Comparison of ENCODE assay signal across 21 mouse cellular contexts in the genomic region with DNA sequence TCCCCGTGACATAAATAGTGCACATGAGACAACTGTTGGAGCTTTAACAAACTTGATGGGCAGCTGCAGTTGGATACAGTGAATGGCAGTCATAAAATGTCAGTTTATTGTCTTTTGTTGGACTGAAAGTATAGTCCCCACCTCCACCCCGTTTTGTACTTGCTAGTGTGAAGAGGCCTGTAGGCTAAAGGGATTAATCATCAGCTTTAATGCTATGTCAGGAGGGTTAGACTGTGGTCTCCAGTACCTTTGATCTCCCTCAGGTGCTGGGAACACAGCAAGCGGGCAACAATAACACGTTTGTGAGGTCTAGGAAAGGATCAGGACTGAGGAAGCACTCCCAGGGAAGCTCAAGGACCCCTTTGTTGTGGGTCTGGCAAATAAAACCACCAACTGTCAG.
DNase-seq lines count a peak whose midpoint lies in the region; ATAC-seq and TF ChIP-seq lines count a peak whose summit lies in the region.
"Had no signal": no experiment of that assay in that cellular context is flagged by ENCODE, and none has a peak within 500 bp of the region (broad histone marks: within the 10 kb centered on the region; RNA-seq: fewer than 3 reads in every experiment).

No protein-coding gene starts in this region.

- H3K27ac ChIP-seq in embryonic facial prominence, embryonic 10.5 days (replicated peaks): peak overlapping the region; percentile 63; the same call in 1 of the 2 replicates
- no peak overlapping the region for H3K27ac ChIP-seq in lung, postnatal 0 days (ENCODE audit: low read length)
- H3K27ac ChIP-seq: embryonic facial prominence, embryonic 13.5 days; heart, embryonic 15.5 days; liver, embryonic 12.5 days; neural tube, embryonic 12.5 days had no signal

- TF ChIP-seq CTCF in lung, postnatal 0 days (IDR thresholded peaks at IDR 0.05): no peak

- no peaks in the 10 kb centered on the region for H3K27me3 ChIP-seq in embryonic facial prominence, embryonic 10.5 days (replicated peaks; ENCODE audit: low read depth, poor library complexity, severe bottlenecking)
- no peaks in the 10 kb centered on the region for H3K27me3 ChIP-seq in lung, postnatal 0 days (replicated peaks; ENCODE audit: insufficient read depth, low read length)
- H3K27me3 ChIP-seq: embryonic facial prominence, embryonic 13.5 days; heart, embryonic 15.5 days; liver, embryonic 12.5 days; neural tube, embryonic 12.5 days had no signal

- 30% methylated on average over 4 of the region's 4 CpGs for WGBS in embryonic facial prominence, embryonic 10.5 days
- WGBS in lung, postnatal 0 days: 53% methylated on average over 4 of the region's 4 CpGs

- no peak overlapping the region for H3K4me3 ChIP-seq in embryonic facial prominence, embryonic 10.5 days
- H3K4me3 ChIP-seq in lung, postnatal 0 days (ENCODE audit: low read depth, low read length): no peak overlapping the region
- H3K4me3 ChIP-seq: embryonic facial prominence, embryonic 13.5 days; heart, embryonic 15.5 days; liver, embryonic 12.5 days; neural tube, embryonic 12.5 days had no signal

- no peak overlapping the region for H3K9ac ChIP-seq in lung, postnatal 0 days (replicated peaks; ENCODE audit: low read depth)
- H3K9ac ChIP-seq: embryonic facial prominence, embryonic 13.5 days; heart, embryonic 15.5 days; liver, embryonic 12.5 days; lung, embryonic 14.5 days; neural tube, embryonic 12.5 days had no signal

- H3K36me3 ChIP-seq in embryonic facial prominence, embryonic 10.5 days (replicated peaks): no peaks in the 10 kb centered on the region
- H3K36me3 ChIP-seq in lung, postnatal 0 days (ENCODE audit: insufficient read depth, low read length): no peaks in the 10 kb centered on the region
- H3K36me3 ChIP-seq: embryonic facial prominence, embryonic 13.5 days; heart, embryonic 15.5 days; liver, embryonic 12.5 days; neural tube, embryonic 12.5 days had no signal

- DNase-seq in kidney, adult 9 months: peak; percentile 44
- no peak for DNase-seq in kidney, postnatal 25 days
- no peak for DNase-seq in embryonic facial prominence, embryonic 10.5 days (ENCODE audit: low spot score)
- peak; percentile 42 for DNase-seq in forelimb bud, embryonic 11.5 days (ENCODE audit: low read depth, low spot score)
- peak; percentile 18 for DNase-seq in kidney, postnatal 10 days
- no peak for DNase-seq in spleen, postnatal 36 days (ENCODE audit: low spot score in 2 of 2)
- DNase-seq in lung, postnatal 0 days (ENCODE audit: low spot score): no peak
- DNase-seq: cerebellum, adult 18-20 months; cerebellum, postnatal 36 days; heart, postnatal 4 days; layer of hippocampus, postnatal 36 days; lung, embryonic 14.5 days; lung, postnatal 4 days; right cerebral cortex, adult 18-20 months; thymus, postnatal 36 days had no signal

- ATAC-seq in lung, postnatal 0 days: no peak
- ATAC-seq: forebrain, embryonic 16.5 days; hindbrain, embryonic 16.5 days; liver, embryonic 12.5 days had no signal

- H3K4me2 ChIP-seq in lung, postnatal 0 days (replicated peaks; ENCODE audit: low read depth, low read length): no peak overlapping the region
- H3K4me2 ChIP-seq: embryonic facial prominence, embryonic 13.5 days; heart, embryonic 15.5 days; liver, embryonic 12.5 days; lung, embryonic 14.5 days; neural tube, embryonic 12.5 days had no signal

- H3K9me3 ChIP-seq in embryonic facial prominence, embryonic 10.5 days: no peaks in the 10 kb centered on the region
- H3K9me3 ChIP-seq in lung, postnatal 0 days (ENCODE audit: low read length): no peaks in the 10 kb centered on the region
- H3K9me3 ChIP-seq: embryonic facial prominence, embryonic 13.5 days; heart, embryonic 15.5 days; liver, embryonic 12.5 days; neural tube, embryonic 12.5 days had no signal

- TF ChIP-seq EP300 in lung, postnatal 0 days (IDR thresholded peaks at IDR 0.05): no peak

- peaks cover 28% of the 10 kb centered on the region for H3K4me1 ChIP-seq in embryonic facial prominence, embryonic 10.5 days
- H3K4me1 ChIP-seq in lung, postnatal 0 days (ENCODE audit: insufficient read depth, low read depth, low read length): no peaks in the 10 kb centered on the region

Comparison
In these comparisons a context has a peak if more than half of its experiments do, and no peak if none do; other contexts are left out.
1. DNase-seq: peak in kidney, adult 9 months (single experiment), forelimb bud, embryonic 11.5 days (single experiment) and kidney, postnatal 10 days (single experiment); none in kidney, postnatal 25 days (0 of 2), embryonic facial prominence, embryonic 10.5 days (single experiment), spleen, postnatal 36 days (0 of 2) and lung, postnatal 0 days (single experiment).